Mouse (Mus musculus): ENCODE data around the gene Hoxa1. TPM values are rescaled to one million over a fixed set of nuclear protein-coding genes. Genes with fewer than 3 reads are reported as not detected.

Gene Hoxa1
- polyA plus RNA-seq, 1 experiment from 2014 or later, result 0.89 TPM

- no peak for ATAC-seq (ENCODE audit: insufficient number of reproducible peaks, low FRiP score)
- peaks cover 17% of the 10 kb centered on the region for H3K4me1 ChIP-seq (replicated peaks)
- no peak overlapping the region for H3K9ac ChIP-seq
- WGBS, result 60% methylated on average over 3 of the region's 3 CpGs
- no peaks in the 10 kb centered on the region for H3K36me3 ChIP-seq
- H3K4me2 ChIP-seq, result no peak overlapping the region
- peaks cover 94% of the 10 kb centered on the region for H3K27me3 ChIP-seq (replicated peaks)
- no peak overlapping the region for H3K27ac ChIP-seq (ENCODE audit: poor library complexity, severe bottlenecking)
- no peaks in the 10 kb centered on the region for H3K9me3 ChIP-seq (replicated peaks)
- H3K4me3 ChIP-seq, result no peak overlapping the region
These were observed 2.6 kb downstream of the Hoxa1 start for GRCm38 (mm10) chr6:52155471-52155870.

- ATAC-seq (ENCODE audit: insufficient number of reproducible peaks, low FRiP score), result no peak
- WGBS, result 22% methylated on average over 5 of the region's 5 CpGs
- Histone ChIP-seq H3K36me3 (no peaks in the 10 kb centered on the region), H3K4me3 (no peak overlapping the region), H3K4me2 (no peak overlapping the region), H3K9ac (no peak overlapping the region), H3K27me3 (replicated peaks) (peaks cover 93% of the 10 kb centered on the region), H3K4me1 (replicated peaks) (peaks cover 6% of the 10 kb centered on the region), H3K27ac (ENCODE audit: poor library complexity, severe bottlenecking) (no peak overlapping the region), H3K9me3 (replicated peaks) (peaks cover 8% of the 10 kb centered on the region)
These were observed 4.1 kb downstream of the Hoxa1 start for GRCm38 (mm10) chr6:52154044-52154443.

GRCm38 (mm10) chr6:52153270-52153669 is 4.8 kb downstream of the Hoxa1 start:
- WGBS, result 5% methylated on average over 6 of the region's 6 CpGs
- no peaks in the 10 kb centered on the region for H3K36me3 ChIP-seq

GRCm38 (mm10) chr6:52152226-52153193 is 5.6 kb downstream of the Hoxa1 start:
- WGBS, result 12% methylated on average over 16 of the region's 16 CpGs
- peaks cover 8% of the 10 kb centered on the region for H3K9me3 ChIP-seq (replicated peaks)
- H3K4me1 ChIP-seq (replicated peaks), result no peaks in the 10 kb centered on the region
- H3K27me3 ChIP-seq (replicated peaks), result peaks cover 86% of the 10 kb centered on the region
- no peak overlapping the region for H3K4me2 ChIP-seq
- H3K27ac ChIP-seq (ENCODE audit: poor library complexity, severe bottlenecking), result no peak overlapping the region
- H3K36me3 ChIP-seq, result no peaks in the 10 kb centered on the region
- no peak for ATAC-seq (ENCODE audit: insufficient number of reproducible peaks, low FRiP score)
- H3K9ac ChIP-seq, result no peak overlapping the region
- H3K4me3 ChIP-seq, result no peak overlapping the region

More at GRCm38 (mm10) chr6:52153270-52153669, 4.8 kb downstream of the Hoxa1 start:
- Histone ChIP-seq H3K4me1 (replicated peaks) (no peaks in the 10 kb centered on the region; the same call in 1 of the 2 replicates), H3K27ac (ENCODE audit: poor library complexity, severe bottlenecking) (no peak overlapping the region), H3K9ac (no peak overlapping the region), H3K4me3 (no peak overlapping the region), H3K27me3 (replicated peaks) (peaks cover 86% of the 10 kb centered on the region), H3K4me2 (no peak overlapping the region), H3K9me3 (replicated peaks) (peaks cover 8% of the 10 kb centered on the region)
- no peak for ATAC-seq (ENCODE audit: insufficient number of reproducible peaks, low FRiP score)

GRCm38 (mm10) chr6:52151571-52151970 is 6.5 kb downstream of the Hoxa1 start:
- WGBS, result 18% methylated on average over 4 of the region's 4 CpGs
- Histone ChIP-seq H3K27ac (ENCODE audit: poor library complexity, severe bottlenecking) (no peak overlapping the region), H3K4me1 (replicated peaks) (no peaks in the 10 kb centered on the region)

GRCm38 (mm10) chr6:52150401-52150966 is 7.6 kb downstream of the Hoxa1 start:
- Histone ChIP-seq H3K4me2 (no peak overlapping the region), H3K9ac (no peak overlapping the region), H3K27ac (ENCODE audit: poor library complexity, severe bottlenecking) (no peak overlapping the region), H3K36me3 (no peaks in the 10 kb centered on the region), H3K27me3 (replicated peaks) (peaks cover 84% of the 10 kb centered on the region), H3K4me1 (replicated peaks) (no peaks in the 10 kb centered on the region), H3K4me3 (no peak overlapping the region), H3K9me3 (replicated peaks) (peaks cover 8% of the 10 kb centered on the region)
- no peak for ATAC-seq (ENCODE audit: insufficient number of reproducible peaks, low FRiP score)
- WGBS, result 6% methylated on average over 16 of the region's 16 CpGs

More at GRCm38 (mm10) chr6:52151571-52151970, 6.5 kb downstream of the Hoxa1 start:
- Histone ChIP-seq H3K36me3 (no peaks in the 10 kb centered on the region), H3K27me3 (replicated peaks) (peaks cover 86% of the 10 kb centered on the region), H3K9me3 (replicated peaks) (peaks cover 8% of the 10 kb centered on the region), H3K4me2 (no peak overlapping the region), H3K9ac (no peak overlapping the region), H3K4me3 (no peak overlapping the region)
- ATAC-seq (ENCODE audit: insufficient number of reproducible peaks, low FRiP score), result no peak

GRCm38 (mm10) chr6:52139115-52139514 is 19.0 kb downstream of the Hoxa1 start:
- H3K36me3 ChIP-seq, result no peaks in the 10 kb centered on the region
- no peaks in the 10 kb centered on the region for H3K9me3 ChIP-seq (replicated peaks)
- no peaks in the 10 kb centered on the region for H3K4me1 ChIP-seq (replicated peaks)
- no peak overlapping the region for H3K4me2 ChIP-seq
- H3K4me3 ChIP-seq, result no peak overlapping the region
- 82% methylated on average over 5 of the region's 5 CpGs for WGBS
- H3K27ac ChIP-seq (ENCODE audit: poor library complexity, severe bottlenecking), result no peak overlapping the region
- H3K27me3 ChIP-seq (replicated peaks), result peaks cover 25% of the 10 kb centered on the region
- no peak for ATAC-seq (ENCODE audit: insufficient number of reproducible peaks, low FRiP score)
- H3K9ac ChIP-seq, result no peak overlapping the region

GRCm38 (mm10) chr6:52138576-52138975 is 19.5 kb downstream of the Hoxa1 start:
- Histone ChIP-seq H3K27ac (ENCODE audit: poor library complexity, severe bottlenecking) (no peak overlapping the region), H3K27me3 (replicated peaks) (peaks cover 28% of the 10 kb centered on the region), H3K36me3 (no peaks in the 10 kb centered on the region), H3K9ac (no peak overlapping the region), H3K4me3 (no peak overlapping the region), H3K9me3 (replicated peaks) (no peaks in the 10 kb centered on the region), H3K4me1 (replicated peaks) (no peaks in the 10 kb centered on the region), H3K4me2 (no peak overlapping the region)
- WGBS, result 71% methylated on average over 10 of the region's 10 CpGs
- no peak for ATAC-seq (ENCODE audit: insufficient number of reproducible peaks, low FRiP score)

GRCm38 (mm10) chr6:52137841-52138535 is 20.1 kb downstream of the Hoxa1 start:
- no peaks in the 10 kb centered on the region for H3K36me3 ChIP-seq
- WGBS, result 67% methylated on average over 9 of the region's 9 CpGs
- peaks cover 28% of the 10 kb centered on the region for H3K27me3 ChIP-seq (replicated peaks)

GRCm38 (mm10) chr6:52123673-52124072 is 34.4 kb downstream of the Hoxa1 start:
- no peaks in the 10 kb centered on the region for H3K36me3 ChIP-seq
- peaks cover 7% of the 10 kb centered on the region; the same call in 1 of the 2 replicates for H3K9me3 ChIP-seq (replicated peaks)
- H3K27ac ChIP-seq (ENCODE audit: poor library complexity, severe bottlenecking), result no peak overlapping the region
- H3K4me2 ChIP-seq, result no peak overlapping the region
- peaks cover 48% of the 10 kb centered on the region for H3K27me3 ChIP-seq (replicated peaks)
- no peak overlapping the region for H3K4me3 ChIP-seq
- H3K9ac ChIP-seq, result no peak overlapping the region
- WGBS, result 71% methylated on average over 4 of the region's 4 CpGs
- H3K4me1 ChIP-seq (replicated peaks), result no peaks in the 10 kb centered on the region
- ATAC-seq (ENCODE audit: insufficient number of reproducible peaks, low FRiP score), result no peak

More at GRCm38 (mm10) chr6:52137841-52138535, 20.1 kb downstream of the Hoxa1 start:
- no peaks in the 10 kb centered on the region for H3K9me3 ChIP-seq (replicated peaks)
- H3K4me3 ChIP-seq, result no peak overlapping the region
- no peak overlapping the region for H3K9ac ChIP-seq
- H3K4me1 ChIP-seq (replicated peaks), result no peaks in the 10 kb centered on the region
- H3K4me2 ChIP-seq, result no peak overlapping the region
- H3K27ac ChIP-seq (ENCODE audit: poor library complexity, severe bottlenecking), result no peak overlapping the region
- ATAC-seq (ENCODE audit: insufficient number of reproducible peaks, low FRiP score), result no peak

- 51% methylated on average over 3 of the region's 3 CpGs for WGBS
- peaks cover 68% of the 10 kb centered on the region for H3K27me3 ChIP-seq (replicated peaks)
These were observed 36.9 kb downstream of the Hoxa1 start for GRCm38 (mm10) chr6:52121173-52121572.

More at GRCm38 (mm10) chr6:52121173-52121572, 36.9 kb downstream of the Hoxa1 start:
- no peak overlapping the region for H3K9ac ChIP-seq
- H3K27ac ChIP-seq (ENCODE audit: poor library complexity, severe bottlenecking), result no peak overlapping the region
- no peak overlapping the region for H3K4me3 ChIP-seq
- no peaks in the 10 kb centered on the region for H3K9me3 ChIP-seq (replicated peaks)
- H3K4me1 ChIP-seq (replicated peaks), result 0 out of 2 replicates have a peak, but pooled peaks cover 6% of the 10 kb centered on the region
- H3K4me2 ChIP-seq, result no peak overlapping the region
- no peak for ATAC-seq (ENCODE audit: insufficient number of reproducible peaks, low FRiP score)
- no peaks in the 10 kb centered on the region for H3K36me3 ChIP-seq
